Mouse (Mus musculus) heart, embryonic 16.5 days (tissue): ENCODE data around the gene Hsp90ab1. TPM values are rescaled to one million over a fixed set of nuclear protein-coding genes. Genes with fewer than 3 reads are reported as not detected.

Experiments used
- ATAC-seq: fragments of 200-750 bp; cut with Nextera tagmentation; replicated peaks from 2 replicates; pipeline ENCODE4 v1.8.0; 2017; ENCODE audit warnings: moderate number of reproducible peaks; ENCODE audit not compliant: insufficient read depth, low FRiP score; ENCODE audit errors: extremely low read depth
- H3K27ac ChIP-seq: fragments of 300-500 bp; sonication (generic); 2 replicates; pipeline ENCODE4 v1.5.1; 2014; ENCODE audit warnings: mild to moderate bottlenecking, low read length, control low read depth, moderate library complexity
- H3K27me3 ChIP-seq: fragments of 300-500 bp; sonication (generic); 2 replicates; pipeline ENCODE4 v1.6.1; 2014; ENCODE audit warnings: low read length, mixed read lengths; ENCODE audit not compliant: control insufficient read depth, insufficient read depth
- H3K36me3 ChIP-seq: fragments of 300-500 bp; sonication (generic); 2 replicates; pipeline ENCODE4 v1.6.1; 2014; ENCODE audit not compliant: control insufficient read depth, insufficient read depth
- H3K4me1 ChIP-seq: fragments of 300-500 bp; sonication (generic); 2 replicates; pipeline ENCODE4 v1.6.1; 2014; ENCODE audit warnings: low read length, mixed read lengths; ENCODE audit not compliant: control insufficient read depth, insufficient read depth
- H3K4me2 ChIP-seq: fragments of 300-500 bp; sonication (generic); 2 replicates; pipeline ENCODE4 v1.6.1; 2014; ENCODE audit warnings: low read depth, mild to moderate bottlenecking, control low read depth, low read length
- H3K4me3 ChIP-seq: fragments of 300-500 bp; sonication (generic); 2 replicates; pipeline ENCODE4 v1.5.1; 2014; ENCODE audit warnings: mild to moderate bottlenecking, control low read depth, low read length
- H3K9ac ChIP-seq: fragments of 300-500 bp; sonication (generic); 2 replicates; pipeline ENCODE4 v1.6.1; 2014; ENCODE audit warnings: low read length, control low read depth
- H3K9me3 ChIP-seq: fragments of 300-500 bp; sonication (generic); replicated peaks from 2 replicates; pipeline ENCODE4 v1.6.1; 2016; ENCODE audit warnings: low read length; ENCODE audit not compliant: control insufficient read depth
- WGBS: fragments of 180-500 bp; shearing (Covaris S2); extraction: QIAGEN DNeasy Blood & Tissue Kit; methylation state at CpG from one replicate; pipeline ENCODE4 v1.1.7; 2014; 5-methylcytosine and 5-hydroxymethylcytosine counted together
- polyA plus RNA-seq: library from polyadenylated mRNA; unstranded; fragments of >200 nt; fragmentation: Nextera tagmentation; extraction: Ambion mirVana; gene quantifications from 2 replicates; pipeline ENCODE4 v1.2.1, GENCODE M21; 2015

The Hsp90ab1 gene
- polyA plus RNA-seq, 1 experiment from 2014 or later: 1,191 TPM

GRCm38 (mm10) chr17:45584939-45585678 lies 12.0 kb upstream of the Hsp90ab1 start:
- H3K36me3 ChIP-seq: peaks cover 31% of the 10 kb centered on the region
- peak overlapping the region; percentile 58 for H3K9ac ChIP-seq
- WGBS: 12% methylated on average over 14 of the region's 14 CpGs
- peak overlapping the region; percentile 19; the same call in 1 of the 2 replicates for H3K4me2 ChIP-seq
- peaks cover 35% of the 10 kb centered on the region for H3K4me1 ChIP-seq
- H3K27ac ChIP-seq: peak overlapping the region; percentile 93
- ATAC-seq: peak; percentile 85
- no peak overlapping the region for H3K4me3 ChIP-seq
- peaks cover 5% of the 10 kb centered on the region for H3K9me3 ChIP-seq
- no peaks in the 10 kb centered on the region for H3K27me3 ChIP-seq

- no peak overlapping the region for H3K4me3 ChIP-seq
- H3K27ac ChIP-seq: peak overlapping the region; percentile 93
- peaks cover 5% of the 10 kb centered on the region for H3K9me3 ChIP-seq
- peak; percentile 75 for ATAC-seq
- H3K4me1 ChIP-seq: peaks cover 35% of the 10 kb centered on the region
- no peaks in the 10 kb centered on the region for H3K27me3 ChIP-seq
- H3K4me2 ChIP-seq: peak overlapping the region; percentile 5; the same call in 1 of the 2 replicates
- peaks cover 27% of the 10 kb centered on the region for H3K36me3 ChIP-seq
- 28% methylated on average over 12 of the region's 12 CpGs for WGBS
- H3K9ac ChIP-seq: 0 out of 2 replicates have a peak overlapping the region, but pooled peaks have one; percentile 38
These were observed 11.2 kb upstream of the Hsp90ab1 start for GRCm38 (mm10) chr17:45584096-45584896.

GRCm38 (mm10) chr17:45582715-45583355 lies 9.8 kb upstream of the Hsp90ab1 start:
- Histone ChIP-seq H3K9me3 (peaks cover 5% of the 10 kb centered on the region), H3K9ac (no peak overlapping the region), H3K4me3 (no peak overlapping the region), H3K36me3 (peaks cover 14% of the 10 kb centered on the region), H3K27ac (no peak overlapping the region), H3K4me2 (no peak overlapping the region), H3K4me1 (peaks cover 44% of the 10 kb centered on the region), H3K27me3 (no peaks in the 10 kb centered on the region)
- WGBS: 59% methylated on average over 6 of the region's 6 CpGs
- ATAC-seq: no peak

GRCm38 (mm10) chr17:45582188-45582587 lies 9.1 kb upstream of the Hsp90ab1 start:
- Histone ChIP-seq H3K9ac (no peak overlapping the region), H3K27me3 (no peaks in the 10 kb centered on the region), H3K9me3 (peaks cover 5% of the 10 kb centered on the region), H3K27ac (no peak overlapping the region), H3K4me3 (no peak overlapping the region), H3K36me3 (peaks cover 10% of the 10 kb centered on the region), H3K4me1 (peaks cover 44% of the 10 kb centered on the region), H3K4me2 (no peak overlapping the region)
- 70% methylated on average over 6 of the region's 6 CpGs for WGBS
- no peak for ATAC-seq

GRCm38 (mm10) chr17:45581567-45581983 lies 8.5 kb upstream of the Hsp90ab1 start:
- Histone ChIP-seq H3K9me3 (peaks cover 2% of the 10 kb centered on the region), H3K36me3 (peaks cover 5% of the 10 kb centered on the region), H3K27ac (peak overlapping the region; percentile 68), H3K27me3 (no peaks in the 10 kb centered on the region), H3K9ac (no peak overlapping the region), H3K4me1 (peaks cover 44% of the 10 kb centered on the region), H3K4me3 (no peak overlapping the region), H3K4me2 (no peak overlapping the region)
- no peak for ATAC-seq
- 7% methylated on average over 2 of the region's 2 CpGs for WGBS

- no peaks in the 10 kb centered on the region for H3K27me3 ChIP-seq
- H3K4me3 ChIP-seq: no peak overlapping the region
- WGBS: 37% methylated on average over 12 of the region's 12 CpGs
- no peaks in the 10 kb centered on the region; the same call in 1 of the 2 replicates for H3K36me3 ChIP-seq
- peaks cover 41% of the 10 kb centered on the region for H3K4me1 ChIP-seq
- 0 out of 2 replicates have a peak overlapping the region, but pooled peaks have one; percentile 5 for H3K4me2 ChIP-seq
- no peaks in the 10 kb centered on the region for H3K9me3 ChIP-seq
- H3K9ac ChIP-seq: peak overlapping the region; percentile 41; the same call in 1 of the 2 replicates
- ATAC-seq: no peak
- peak overlapping the region; percentile 68 for H3K27ac ChIP-seq
These were observed 7.9 kb upstream of the Hsp90ab1 start for GRCm38 (mm10) chr17:45580958-45581477.

- no peak overlapping the region for H3K27ac ChIP-seq
- H3K4me3 ChIP-seq: no peak overlapping the region
- peaks cover 36% of the 10 kb centered on the region for H3K4me1 ChIP-seq
- no peaks in the 10 kb centered on the region for H3K27me3 ChIP-seq
- no peak overlapping the region for H3K4me2 ChIP-seq
- H3K36me3 ChIP-seq: no peaks in the 10 kb centered on the region
- WGBS: 88% methylated on average over 4 of the region's 4 CpGs
- no peaks in the 10 kb centered on the region for H3K9me3 ChIP-seq
- no peak overlapping the region for H3K9ac ChIP-seq
- no peak for ATAC-seq
These were observed 6.5 kb upstream of the Hsp90ab1 start for GRCm38 (mm10) chr17:45579554-45579953.

GRCm38 (mm10) chr17:45578843-45579242 lies 5.8 kb upstream of the Hsp90ab1 start:
- ATAC-seq: no peak
- H3K27me3 ChIP-seq: no peaks in the 10 kb centered on the region
- H3K9me3 ChIP-seq: no peaks in the 10 kb centered on the region
- no peak overlapping the region for H3K9ac ChIP-seq
- peak overlapping the region; percentile 87 for H3K27ac ChIP-seq
- H3K4me3 ChIP-seq: no peak overlapping the region
- WGBS: 75% methylated on average over 7 of the region's 7 CpGs
- H3K36me3 ChIP-seq: no peaks in the 10 kb centered on the region
- H3K4me1 ChIP-seq: peaks cover 33% of the 10 kb centered on the region
- no peak overlapping the region for H3K4me2 ChIP-seq
